Mouse (Mus musculus): ENCODE measurements around the gene Tmem230. TPM values are rescaled to one million over a fixed set of nuclear protein-coding genes. Genes with fewer than 3 reads are reported as not detected.
"Not testable (repeated sequence)": the region's sequence is repeated elsewhere in the genome, so short reads cannot be mapped to it uniquely, and the experiment has no call there.

The Tmem230 gene
- polyA plus RNA-seq, 1 experiment from 2014 or later, result 41.2 TPM

DNA sequence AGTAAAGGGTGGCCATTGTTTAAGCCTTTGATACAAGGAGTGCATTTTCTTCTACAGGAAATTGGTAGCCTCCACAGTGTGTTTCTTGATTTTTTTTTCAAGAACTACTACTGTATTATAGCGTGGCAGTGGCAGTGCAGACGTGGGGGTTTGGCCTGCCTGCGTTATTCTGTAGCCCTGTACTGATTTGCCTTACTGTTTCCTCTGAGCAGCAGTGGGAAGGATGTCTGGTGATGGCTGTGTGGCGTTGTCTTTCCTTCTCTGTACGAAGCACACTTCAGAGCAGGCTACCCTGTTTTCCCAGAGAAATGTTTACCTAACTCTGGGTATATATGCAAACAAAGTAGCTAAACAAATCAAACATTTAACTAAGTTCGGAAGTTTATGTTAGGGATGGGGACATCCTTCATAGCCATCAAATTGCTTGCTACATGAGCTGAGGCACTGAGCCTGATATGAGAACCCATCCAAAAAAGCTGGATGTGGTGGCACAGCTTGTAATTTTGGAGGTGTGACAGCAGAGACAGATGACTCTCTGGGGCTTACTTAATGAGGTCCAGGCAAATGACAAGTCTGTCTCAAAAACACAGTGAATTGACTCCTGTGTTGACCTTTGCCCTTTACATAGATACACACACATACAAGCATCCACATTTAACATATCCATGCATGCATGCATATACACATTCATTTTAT is 25.2 kb upstream of the Tmem230 start:
- DNase-seq (ENCODE audit: low spot score), result no peak

DNA sequence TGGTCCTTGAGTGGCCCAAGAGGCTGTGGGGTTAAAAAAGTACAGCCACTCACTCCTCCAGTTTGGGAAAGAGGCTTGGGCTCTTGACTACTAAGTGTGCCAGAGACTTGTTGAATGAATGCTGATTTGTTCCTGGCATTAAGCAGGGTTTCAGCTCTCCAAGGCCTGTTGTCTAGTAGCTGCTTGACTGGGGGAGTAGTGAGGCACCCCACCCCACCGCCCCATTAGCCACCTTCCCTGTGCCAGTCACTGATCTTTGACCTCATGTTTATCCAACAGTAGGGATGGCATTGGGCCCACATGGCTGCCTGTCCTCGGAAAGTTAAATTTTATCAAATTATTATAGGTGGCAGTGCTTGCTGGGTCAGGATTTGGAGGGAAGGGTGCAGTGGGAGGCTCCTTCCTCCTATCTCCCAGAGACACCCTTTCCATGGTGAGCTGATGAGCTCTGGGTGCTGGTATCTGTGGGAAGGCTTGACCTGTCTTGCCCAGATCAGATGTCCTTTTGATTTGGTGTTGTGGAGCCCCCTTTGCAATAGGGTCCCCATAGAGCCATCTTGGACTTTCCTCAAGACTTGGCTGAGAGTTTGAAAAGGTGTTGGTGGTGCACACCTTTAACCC is 22.8 kb upstream of the Tmem230 start:
- no peak for DNase-seq (ENCODE audit: low spot score)

DNA sequence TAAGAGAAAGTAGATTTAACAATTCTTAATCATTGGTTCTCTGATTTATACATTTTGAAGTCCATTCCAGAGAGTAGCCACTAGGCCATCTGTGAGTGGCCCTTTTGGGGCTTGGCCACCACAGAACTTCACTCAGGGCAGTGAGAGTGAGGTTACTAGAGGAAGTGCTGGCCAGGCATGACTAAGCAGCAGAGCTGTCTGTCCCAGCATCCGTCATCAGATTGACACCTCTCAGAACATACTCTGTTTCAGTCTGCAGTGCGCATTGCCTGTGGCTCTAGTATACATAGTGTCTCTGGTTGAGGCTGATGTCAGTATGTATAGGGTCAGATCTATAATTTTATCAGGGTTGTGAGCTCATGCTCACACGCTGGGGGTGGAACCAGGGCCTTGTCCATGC is 21.6 kb upstream of the Tmem230 start:
- DNase-seq (ENCODE audit: low spot score), result no peak

DNA sequence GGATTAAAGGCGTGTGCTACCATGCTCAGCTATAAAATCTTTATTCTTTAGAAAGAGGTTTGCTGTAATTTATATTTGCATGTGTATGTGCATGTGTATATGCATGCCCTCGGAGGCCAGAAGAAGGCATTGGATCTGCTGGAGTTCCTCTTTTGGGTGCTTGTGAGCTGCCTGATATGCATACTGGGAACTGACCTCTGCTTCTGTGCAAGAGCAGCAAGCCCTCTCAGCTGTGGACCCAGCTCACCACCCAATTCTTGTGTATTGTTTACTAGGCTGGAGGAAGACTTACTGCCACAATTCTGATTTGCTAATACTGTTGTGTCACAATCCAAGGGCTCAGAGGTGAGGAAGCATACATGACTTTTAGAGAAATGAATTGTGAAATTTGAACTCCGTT is 18.5 kb upstream of the Tmem230 start:
- DNase-seq (ENCODE audit: low spot score), result no peak

DNA sequence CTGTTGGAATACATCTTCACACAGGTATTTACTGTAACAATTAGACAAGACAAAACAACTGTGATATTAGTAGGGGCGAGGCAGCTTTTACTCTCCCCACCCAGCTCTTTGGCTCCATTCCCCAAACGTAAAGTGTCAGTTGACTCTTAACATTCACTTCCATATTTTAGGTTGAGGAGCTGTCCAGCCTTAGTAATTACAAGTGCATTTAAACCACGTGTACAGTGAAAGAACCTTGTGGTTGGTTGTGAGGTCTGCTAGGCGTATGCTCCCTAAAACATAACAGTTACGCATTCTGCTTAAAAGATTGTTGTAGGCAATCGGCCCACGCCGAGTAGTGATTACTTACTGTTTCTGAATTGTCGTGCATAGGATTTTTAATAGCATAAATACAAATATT is 17.6 kb upstream of the Tmem230 start:
- DNase-seq (ENCODE audit: low spot score), result no peak

DNA sequence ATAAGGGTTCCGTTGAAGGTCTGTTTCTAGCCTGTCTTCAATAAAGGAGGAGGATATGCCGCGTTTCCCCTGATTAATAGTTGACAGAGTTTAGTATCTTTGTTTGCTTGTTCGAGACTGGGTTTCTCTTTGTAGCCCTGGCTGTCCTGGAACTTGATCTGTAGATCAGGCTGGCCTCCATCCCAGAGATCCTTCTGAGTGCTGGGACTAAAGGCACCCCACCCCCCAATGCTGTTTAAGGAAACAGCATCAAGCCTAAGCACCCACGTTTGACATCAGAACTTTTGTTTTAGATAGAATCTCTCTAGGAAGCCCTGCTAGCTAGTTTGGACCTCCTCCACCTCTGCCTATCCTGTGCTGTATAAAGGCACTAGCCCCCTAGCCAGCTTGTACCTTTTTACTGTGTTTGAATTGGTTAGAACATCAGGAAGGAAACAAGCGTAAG is 16.7 kb upstream of the Tmem230 start:
- no peak for DNase-seq (ENCODE audit: low spot score)

DNA sequence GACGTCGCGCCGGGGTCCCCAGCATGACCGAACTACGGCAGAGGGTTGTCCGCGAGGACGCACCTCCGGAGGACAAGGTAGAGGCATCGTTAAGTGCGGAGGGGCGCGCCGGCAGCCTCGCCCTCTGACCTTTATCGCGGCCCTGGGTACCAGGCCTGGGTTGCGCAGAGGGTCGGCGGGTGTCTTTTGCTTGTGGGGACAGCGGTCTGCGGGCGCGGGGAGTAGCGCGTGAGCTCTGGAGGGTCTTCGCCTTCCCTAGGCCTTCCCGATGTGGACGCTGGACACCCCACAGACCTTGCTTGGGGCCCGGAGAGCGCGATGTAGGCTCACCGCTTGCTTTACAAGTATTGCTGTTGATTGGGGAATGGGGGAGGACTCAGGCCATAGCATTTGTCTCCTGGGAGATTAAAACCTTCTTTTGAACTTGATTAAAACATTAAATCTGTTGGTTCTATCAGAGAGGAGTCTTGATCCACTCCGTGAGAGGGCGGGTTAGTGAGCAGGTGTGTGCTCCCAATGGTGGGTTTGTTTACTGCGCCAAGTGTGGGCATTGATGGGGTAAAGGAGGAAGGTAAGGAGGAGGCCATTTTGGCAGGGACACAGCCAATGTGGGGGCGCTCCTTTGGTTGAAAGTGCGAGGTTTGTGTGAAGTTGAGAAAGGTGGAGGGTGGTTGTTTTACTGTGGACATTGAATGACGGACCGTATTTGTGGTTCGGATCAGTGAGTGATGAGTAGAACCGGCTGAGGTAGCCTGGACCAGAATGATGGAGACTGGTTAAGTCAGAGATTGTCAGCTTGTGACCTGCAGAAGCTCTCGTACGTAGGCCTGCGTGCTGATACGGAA is 16.0 kb upstream of the Tmem230 start:
- peak; percentile 59 for DNase-seq (ENCODE audit: low spot score)

DNA sequence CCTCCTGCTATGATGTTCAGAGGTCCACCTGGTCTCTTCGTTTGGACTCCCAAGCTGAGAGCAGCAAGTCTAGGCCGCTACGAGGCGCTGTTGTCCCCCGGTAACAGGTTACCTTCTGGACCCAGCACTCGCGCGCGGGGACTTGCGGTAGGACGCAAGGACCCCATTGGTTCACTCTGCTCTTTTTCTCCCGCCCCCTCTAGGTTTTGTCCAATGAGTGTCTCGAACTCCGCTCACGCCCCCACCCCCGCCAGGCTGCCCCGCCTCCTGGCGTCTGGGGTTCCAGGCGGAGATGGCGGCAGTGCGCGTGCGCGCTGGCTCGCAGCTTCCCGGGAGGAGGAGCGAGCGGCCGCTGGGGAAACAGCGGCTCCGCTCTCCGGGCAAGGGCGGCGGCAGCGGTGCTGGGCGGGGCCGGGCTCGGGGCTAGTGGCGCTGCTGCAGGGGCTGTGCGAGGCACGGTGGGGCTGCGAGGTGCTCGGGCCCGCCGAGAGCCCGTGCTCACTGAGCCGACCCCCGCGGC is 15.3 kb upstream of the Tmem230 start, which contains the start of gene Cds2:
Gene Cds2 (plus strand): TSS at position 270 of the 520 bp plus-strand sequence.
- DNase-seq (ENCODE audit: low spot score), result peak; percentile 99

DNA sequence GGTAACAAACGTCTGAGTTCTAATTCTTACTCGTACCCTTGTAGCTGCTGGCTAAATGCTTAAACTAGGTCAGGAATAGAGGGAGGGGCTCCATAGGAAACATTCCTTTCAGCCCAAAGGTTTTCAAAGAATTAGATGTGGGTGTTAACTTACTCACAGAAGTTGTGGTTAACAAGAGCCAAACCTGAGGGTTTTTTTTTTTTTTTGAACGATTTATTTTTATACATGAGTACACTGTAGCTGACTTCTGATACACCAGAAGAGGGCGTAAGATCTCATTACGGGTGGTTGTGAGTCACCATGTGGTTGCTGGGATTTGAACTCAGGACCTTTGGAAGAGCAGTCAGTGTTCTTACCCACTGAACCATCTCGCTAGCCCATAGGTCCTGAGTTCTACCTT is 14.6 kb upstream of the Tmem230 start:
- DNase-seq (ENCODE audit: low spot score), result peak; percentile 29

DNA sequence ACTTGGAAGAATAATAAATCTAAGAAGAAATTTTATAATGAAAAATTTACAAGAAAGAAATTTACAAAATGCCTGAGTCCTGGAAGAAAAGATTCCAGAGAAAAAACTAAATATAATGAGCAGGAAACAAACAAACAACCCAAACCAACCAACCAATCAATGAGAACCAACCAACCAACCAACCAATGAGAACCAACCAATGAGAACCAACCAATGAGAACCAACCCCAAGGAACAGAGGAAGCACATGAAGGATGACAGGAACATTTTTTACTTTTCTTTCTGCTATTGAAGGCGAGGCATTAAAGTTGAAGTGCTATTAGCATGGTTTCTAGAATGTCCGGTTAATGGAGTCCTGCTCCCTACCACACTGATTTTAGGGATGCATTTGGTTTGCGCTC is 13.0 kb upstream of the Tmem230 start:
- no peak for DNase-seq (ENCODE audit: low spot score)

DNA sequence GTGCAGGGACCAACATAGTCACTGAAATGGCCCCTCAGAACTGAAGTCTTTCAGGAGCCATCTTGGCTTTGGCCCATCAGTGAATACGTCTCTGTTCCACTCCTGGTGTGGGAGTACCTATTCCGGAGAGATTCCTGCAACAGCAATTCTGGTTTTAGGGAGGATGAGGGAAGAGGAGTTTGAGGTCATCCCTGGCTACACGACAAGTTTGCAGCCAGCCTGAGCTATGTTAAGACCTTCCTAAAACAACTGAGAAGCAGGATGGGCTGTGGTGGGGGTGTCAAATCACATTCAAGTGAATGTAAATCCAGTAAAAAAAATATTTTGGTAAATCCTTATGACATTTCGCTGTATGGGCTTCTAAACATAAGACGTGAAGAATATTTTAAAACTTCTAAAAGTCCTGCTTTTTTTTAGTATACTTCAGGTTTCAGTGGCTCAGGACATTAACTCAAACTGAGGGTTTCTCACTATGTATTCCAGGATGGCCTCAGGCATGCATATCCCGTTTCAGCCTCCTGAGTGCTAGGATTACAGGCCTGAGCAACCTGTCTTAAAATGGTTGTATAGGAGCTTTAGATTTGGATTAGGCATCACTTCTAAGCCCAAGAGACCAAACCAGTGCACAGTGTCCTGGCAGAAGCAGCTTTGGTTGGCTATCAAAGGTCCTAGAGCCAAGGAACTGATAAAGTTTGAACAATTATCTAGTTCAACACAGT is 9.9 kb upstream of the Tmem230 start:
- DNase-seq (ENCODE audit: low spot score), result no peak

DNA sequence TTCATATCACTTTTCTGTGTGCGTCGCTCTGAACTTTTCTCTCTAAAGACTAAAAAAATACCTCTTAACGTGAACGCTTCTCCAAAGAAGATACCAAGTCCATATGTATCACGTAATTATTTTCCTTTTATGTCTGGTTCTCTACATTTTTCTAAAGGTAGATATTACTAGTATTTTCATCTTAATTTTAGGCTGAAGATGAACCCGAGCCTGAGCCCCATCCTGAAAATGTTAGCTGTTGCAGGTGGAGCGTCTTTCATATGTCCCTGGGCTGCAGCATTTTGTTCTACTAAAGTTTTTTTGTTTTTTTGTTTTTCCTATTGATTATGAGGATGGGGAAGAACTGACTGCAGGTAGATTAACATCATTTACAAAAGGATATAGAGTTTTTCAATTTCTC is 6.0 kb upstream of the Tmem230 start:
- no peak for DNase-seq (ENCODE audit: low spot score)

DNA sequence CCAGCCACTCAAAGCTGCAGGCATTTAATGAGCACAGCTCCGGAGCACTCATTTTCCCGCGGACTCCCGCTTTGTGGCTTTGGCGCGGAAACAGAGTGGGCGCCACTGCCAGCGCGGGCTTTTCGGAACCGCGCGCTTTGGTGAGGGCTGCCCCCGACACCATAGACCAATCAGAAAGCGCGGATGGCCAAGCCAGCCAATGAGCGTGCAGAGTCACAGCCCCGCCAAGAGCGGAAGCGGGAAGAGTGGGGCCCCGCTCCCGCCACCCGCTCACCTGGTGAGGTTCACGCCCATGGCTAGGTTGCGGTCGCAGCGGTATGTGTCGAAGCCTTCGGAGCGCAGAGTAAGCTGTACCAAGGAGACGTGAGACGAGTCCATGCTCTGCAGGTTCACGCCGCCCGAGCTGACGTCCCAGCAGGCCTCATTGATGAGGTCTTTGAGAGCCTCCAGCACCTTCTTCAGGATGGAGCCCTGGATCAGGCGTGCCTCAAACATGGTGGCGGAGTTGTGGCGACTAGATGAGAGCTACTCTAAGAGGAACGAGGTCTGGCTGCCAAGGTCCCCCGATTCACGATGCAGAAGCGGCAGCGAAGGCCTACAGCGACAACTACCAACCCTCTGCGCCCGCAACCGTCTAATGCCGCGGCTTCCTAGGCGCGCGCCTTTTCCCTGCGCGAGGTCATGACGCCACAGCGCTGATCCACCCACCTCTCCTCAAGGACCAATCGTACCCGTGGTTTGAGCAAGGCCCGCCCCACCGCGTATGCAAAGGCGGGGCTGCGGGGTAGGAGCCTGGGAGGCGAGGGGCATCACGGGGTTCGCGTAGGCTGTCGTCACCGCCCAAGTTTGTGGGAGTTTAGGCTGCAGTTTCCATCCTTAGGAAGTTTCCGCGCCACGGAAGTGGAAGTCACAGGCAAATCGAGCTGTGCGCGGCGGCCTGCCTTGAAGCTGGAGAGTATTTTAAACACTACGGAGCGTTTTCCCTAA is 5.2 kb upstream of the Tmem230 start, which contains the start of gene Pcna:
Gene Pcna (minus strand): TSS at position 773 of the 987 bp plus-strand sequence.
- DNase-seq (ENCODE audit: low spot score), result peak; percentile 98

DNA sequence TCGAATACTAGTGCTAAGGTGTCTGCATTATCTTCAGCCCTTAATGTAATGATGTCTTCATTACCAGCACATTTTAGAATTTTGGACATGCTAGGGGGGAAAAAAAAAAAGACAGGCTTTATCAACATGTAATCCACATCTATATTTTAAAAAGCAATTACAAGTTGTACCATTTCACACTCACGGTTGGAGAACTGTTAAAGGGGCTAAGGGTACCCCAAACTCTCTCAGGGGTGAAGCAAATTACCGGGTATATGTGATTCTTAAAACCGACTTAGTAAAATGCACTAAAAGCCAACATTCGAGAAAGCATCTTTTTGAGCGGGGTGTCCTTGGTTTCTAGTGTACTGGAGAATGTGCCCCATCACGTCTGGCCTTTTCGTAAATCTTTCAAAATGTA is 4.3 kb upstream of the Tmem230 start:
- DNase-seq (ENCODE audit: low spot score), result no peak

DNA sequence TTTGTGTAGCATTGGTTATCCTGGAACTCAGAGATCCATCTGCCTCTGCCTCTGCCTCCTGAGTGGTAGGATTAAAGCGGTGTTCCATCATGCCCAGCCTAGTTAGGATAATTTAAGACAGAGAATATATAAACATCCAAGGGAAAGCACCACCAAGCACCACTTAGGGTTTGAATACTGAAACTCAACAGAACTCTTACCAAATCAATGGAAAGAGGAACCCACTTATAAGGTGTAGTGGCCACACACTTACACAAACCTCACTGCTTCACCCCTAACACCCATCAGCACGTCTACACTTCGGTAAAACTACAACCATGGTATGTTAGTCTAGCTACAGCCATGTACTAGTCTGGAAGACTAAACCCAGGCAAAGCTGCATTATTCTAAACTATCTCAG is 4.2 kb downstream of the Tmem230 start:
- no peak for DNase-seq (ENCODE audit: low spot score)

DNA sequence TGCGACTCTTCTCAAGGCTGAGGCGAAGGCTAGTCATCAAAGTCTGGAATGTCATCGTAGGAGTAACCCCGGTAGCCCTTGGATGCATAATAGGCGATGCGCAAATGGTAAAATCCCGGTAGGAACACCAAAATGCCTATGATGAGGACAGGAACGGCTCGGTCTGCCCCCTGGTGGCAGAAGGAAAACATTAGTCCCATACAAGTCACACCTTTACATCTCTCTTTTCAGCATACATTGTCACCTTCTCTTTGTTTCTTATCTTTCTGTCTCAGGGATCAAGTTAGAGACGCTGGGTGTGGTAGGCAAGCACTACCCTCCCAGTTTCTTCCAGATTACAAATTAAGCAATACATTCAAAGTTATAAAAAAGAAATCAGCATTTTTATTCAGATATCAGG is 7.2 kb downstream of the Tmem230 start:
- DNase-seq (ENCODE audit: low spot score), result peak; percentile 43

DNA sequence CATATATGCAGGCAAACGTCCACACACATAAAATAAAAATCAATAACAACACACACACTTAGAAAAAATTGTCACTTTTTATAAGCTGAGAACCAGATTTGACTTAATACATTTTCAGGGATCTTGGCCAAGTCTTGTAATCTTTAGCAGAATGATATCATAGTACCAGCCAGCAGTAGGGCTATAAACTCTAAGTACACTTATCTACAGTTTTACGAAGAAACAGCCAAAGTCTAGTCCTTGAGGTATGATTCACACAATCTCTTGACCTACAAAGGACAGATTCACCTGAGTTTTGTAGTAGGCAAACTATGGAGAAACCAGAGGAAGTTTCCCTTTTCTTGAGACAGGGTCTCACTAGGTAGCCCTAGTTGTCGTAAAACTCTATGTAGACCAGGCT is 8.2 kb downstream of the Tmem230 start:
- not testable (repeated sequence) for DNase-seq (ENCODE audit: low spot score)

DNA sequence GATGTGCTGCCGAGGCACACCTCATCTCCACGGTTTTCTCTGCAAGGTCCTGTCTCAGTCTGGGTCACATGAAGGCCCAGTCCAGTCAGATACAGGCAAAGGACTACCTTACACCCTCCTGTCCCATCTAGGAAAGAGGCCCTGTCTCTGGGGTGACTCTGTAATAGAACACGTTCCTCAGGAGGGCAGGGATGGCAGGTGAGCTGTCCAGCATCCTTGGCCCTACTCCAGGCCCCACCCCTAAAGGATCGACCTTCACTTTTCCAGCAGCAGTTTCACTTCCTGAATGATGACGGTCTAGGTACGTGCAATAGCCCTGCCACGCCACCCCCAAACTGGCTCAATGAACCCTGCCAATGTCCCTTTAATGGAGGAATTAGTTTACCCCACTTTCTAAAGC is 11.6 kb downstream of the Tmem230 start:
- no peak for DNase-seq (ENCODE audit: low spot score)

DNA sequence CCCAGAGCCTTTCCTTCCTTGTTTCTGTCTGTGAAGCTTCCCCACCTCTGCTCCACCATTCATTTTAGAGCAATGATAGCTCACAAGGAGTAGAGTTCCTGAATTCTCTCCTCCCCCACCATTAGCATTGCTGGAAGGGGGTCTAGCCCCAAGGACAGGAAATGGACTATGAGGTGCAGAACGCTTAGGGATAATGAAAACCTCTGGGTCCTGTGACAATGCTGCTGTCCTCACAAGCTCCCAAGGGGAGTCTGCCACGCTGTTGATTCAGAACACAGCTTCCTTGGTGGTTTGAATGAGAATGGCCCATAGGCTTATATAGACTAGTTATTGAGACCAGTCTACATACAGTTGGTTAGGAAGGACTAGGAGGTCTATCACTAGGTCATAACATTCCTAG is 12.3 kb downstream of the Tmem230 start:
- DNase-seq (ENCODE audit: low spot score), result no peak
